Mouse (Mus musculus) liver, embryonic 14.5 days (tissue): ENCODE results near the gene Fras1.

Experiments used
- CTCF ChIP-seq: IDR thresholded peaks from 2 replicates; pipeline ENCODE4 v1.5.1; 2016; ENCODE audit warnings: antibody characterized with exemption, low read depth, control low read depth
- EP300 ChIP-seq: IDR thresholded peaks from 2 replicates; pipeline ENCODE4 v1.6.1; 2016; ENCODE audit warnings: antibody characterized with exemption, low read depth

- TF ChIP-seq CTCF: no peak
- no peak for TF ChIP-seq EP300
These were observed 162.8 kb downstream of the Fras1 start for GRCm38 (mm10) chr5:96536527-96536926.
